Mouse (Mus musculus): Measurements from ENCODE around the gene Zkscan6. TPM values are rescaled to one million over a fixed set of nuclear protein-coding genes. Genes with fewer than 3 reads are reported as not detected.

Zkscan6 gene
- polyA plus RNA-seq, 1 experiment from 2014 or later: 17.3 TPM

DNA sequence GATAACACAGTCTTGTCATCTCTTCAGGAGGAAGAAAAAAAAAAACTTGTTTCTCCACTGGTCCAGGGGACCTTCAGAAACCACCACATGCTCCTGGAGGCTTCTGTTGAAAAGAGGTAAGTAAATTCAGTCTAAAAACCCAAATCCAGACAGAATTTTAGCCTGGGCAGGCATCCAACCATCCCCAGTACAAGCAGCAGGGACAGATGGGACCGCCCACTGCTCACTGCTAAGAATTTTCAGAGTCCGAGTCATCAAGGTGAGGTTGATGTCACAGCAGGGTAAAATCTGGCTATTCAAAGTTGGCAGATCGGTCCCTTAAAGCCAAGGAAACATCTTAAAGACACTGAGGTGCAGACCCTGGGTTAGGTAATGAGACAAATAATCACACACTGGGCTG lies 5.1 kb upstream of the Zkscan6 start:
- no peak overlapping the region for H3K27ac ChIP-seq
- H3K36me3 ChIP-seq (replicated peaks; ENCODE audit: control insufficient read depth, insufficient read depth): no peaks in the 10 kb centered on the region
- no peaks in the 10 kb centered on the region for H3K9me3 ChIP-seq (ENCODE audit: control insufficient read depth, low read length)
- no peaks in the 10 kb centered on the region for H3K27me3 ChIP-seq (ENCODE audit: control insufficient read depth, insufficient read depth, low read length)
- DNase-seq (ENCODE audit: low spot score) (no peak), ATAC-seq (ENCODE audit: low FRiP score) (no peak)
- no peak overlapping the region for H3K4me3 ChIP-seq (replicated peaks; ENCODE audit: low read length)
- WGBS: 76% methylated on average over 3 of the region's 3 CpGs
- no peak overlapping the region for H3K9ac ChIP-seq
- no peak overlapping the region for H3K4me2 ChIP-seq (replicated peaks)
- no peaks in the 10 kb centered on the region for H3K4me1 ChIP-seq (replicated peaks; ENCODE audit: control insufficient read depth, insufficient read depth, low read length)

DNA sequence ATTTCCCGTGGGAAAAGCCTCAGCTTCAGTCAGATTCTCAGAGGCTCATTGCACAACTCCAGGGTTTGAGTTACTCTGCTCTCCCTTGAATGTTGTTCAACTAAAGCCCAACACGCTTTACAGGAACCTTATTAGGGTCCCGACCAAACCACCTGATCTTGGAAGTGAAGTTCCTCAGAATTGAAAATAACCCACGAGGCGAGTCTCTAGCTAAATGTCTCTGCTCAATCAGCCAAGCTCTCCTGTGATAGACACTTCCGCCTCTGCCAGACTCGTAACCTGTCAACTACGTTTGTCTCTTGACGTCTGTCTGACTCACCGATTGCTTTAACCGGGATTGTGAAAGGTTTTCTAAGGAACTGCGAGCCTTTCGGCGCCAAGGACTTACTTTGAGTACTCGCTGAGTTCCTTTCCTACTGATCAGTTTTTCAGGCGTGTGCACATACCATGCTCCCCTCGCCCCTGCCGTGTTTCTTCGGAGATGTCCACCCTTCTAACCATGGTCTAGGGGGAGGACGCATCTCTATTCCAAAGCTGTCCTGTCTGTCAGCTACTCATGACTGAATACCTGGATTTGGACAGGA lies 562 bp upstream of the Zkscan6 start:
- ATAC-seq (ENCODE audit: low FRiP score): no peak
- no peak for DNase-seq (ENCODE audit: low spot score)
- H3K27me3 ChIP-seq (ENCODE audit: control insufficient read depth, insufficient read depth, low read length): no peaks in the 10 kb centered on the region
- peak overlapping the region; percentile 80 for H3K9ac ChIP-seq
- H3K4me1 ChIP-seq (replicated peaks; ENCODE audit: control insufficient read depth, insufficient read depth, low read length): peaks cover 19% of the 10 kb centered on the region; the same call in 1 of the 2 replicates
- peak overlapping the region; percentile 68 for H3K4me3 ChIP-seq (replicated peaks; ENCODE audit: low read length)
- WGBS: 2% methylated on average over 20 of the region's 20 CpGs
- no peak overlapping the region for H3K27ac ChIP-seq
- no peaks in the 10 kb centered on the region for H3K9me3 ChIP-seq (ENCODE audit: control insufficient read depth, low read length)
- H3K4me2 ChIP-seq (replicated peaks): peak overlapping the region; percentile 88
- no peaks in the 10 kb centered on the region for H3K36me3 ChIP-seq (replicated peaks; ENCODE audit: control insufficient read depth, insufficient read depth)

- Histone ChIP-seq H3K9ac (peak overlapping the region; percentile 80), H3K4me3 (replicated peaks; ENCODE audit: low read length) (peak overlapping the region; percentile 68), H3K36me3 (replicated peaks; ENCODE audit: control insufficient read depth, insufficient read depth) (no peaks in the 10 kb centered on the region), H3K4me1 (replicated peaks; ENCODE audit: control insufficient read depth, insufficient read depth, low read length) (peaks cover 25% of the 10 kb centered on the region), H3K27ac (no peak overlapping the region), H3K27me3 (ENCODE audit: control insufficient read depth, insufficient read depth, low read length) (no peaks in the 10 kb centered on the region), H3K4me2 (replicated peaks) (peak overlapping the region; percentile 88), H3K9me3 (ENCODE audit: control insufficient read depth, low read length) (no peaks in the 10 kb centered on the region)
- DNase-seq (ENCODE audit: low spot score) (no peak), ATAC-seq (ENCODE audit: low FRiP score) (no peak)
- 49% methylated on average over 7 of the region's 7 CpGs for WGBS
Measured at GRCm38 (mm10) chr11:65807601-65808000, 626 bp downstream of the Zkscan6 start.

- DNase-seq (ENCODE audit: low spot score) (no peak), ATAC-seq (ENCODE audit: low FRiP score) (no peak)
- no peak overlapping the region for H3K27ac ChIP-seq
- H3K9me3 ChIP-seq (ENCODE audit: control insufficient read depth, low read length): no peaks in the 10 kb centered on the region
- no peak overlapping the region for H3K9ac ChIP-seq
- no peaks in the 10 kb centered on the region for H3K27me3 ChIP-seq (ENCODE audit: control insufficient read depth, insufficient read depth, low read length)
- H3K4me2 ChIP-seq (replicated peaks): no peak overlapping the region
- no peak overlapping the region for H3K4me3 ChIP-seq (replicated peaks; ENCODE audit: low read length)
- 18% methylated on average over 5 of the region's 5 CpGs for WGBS
- H3K36me3 ChIP-seq (replicated peaks; ENCODE audit: control insufficient read depth, insufficient read depth): peaks cover 29% of the 10 kb centered on the region
- H3K4me1 ChIP-seq (replicated peaks; ENCODE audit: control insufficient read depth, insufficient read depth, low read length): peaks cover 26% of the 10 kb centered on the region
Measured at GRCm38 (mm10) chr11:65812088-65812487, 5.1 kb downstream of the Zkscan6 start.

DNA sequence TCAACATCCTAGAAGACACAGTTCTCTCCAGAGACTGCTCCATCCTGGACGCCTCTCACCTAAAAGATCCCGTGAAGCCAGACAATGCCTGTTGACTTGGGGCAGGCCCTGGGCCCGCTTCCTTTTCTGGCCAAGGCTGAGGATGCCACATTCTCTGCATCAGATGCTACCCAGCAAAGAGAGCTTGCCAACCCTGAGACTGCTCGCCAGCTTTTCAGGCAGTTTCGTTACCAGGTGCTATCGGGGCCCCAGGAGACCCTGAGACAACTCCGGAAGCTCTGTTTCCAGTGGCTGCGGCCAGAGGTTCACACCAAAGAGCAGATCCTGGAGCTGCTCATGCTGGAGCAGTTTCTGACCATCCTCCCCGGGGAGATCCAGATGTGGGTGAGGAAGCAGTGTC lies 7.4 kb downstream of the Zkscan6 start:
- WGBS: 86% methylated on average over 9 of the region's 9 CpGs
- Histone ChIP-seq H3K27me3 (ENCODE audit: control insufficient read depth, insufficient read depth, low read length) (no peaks in the 10 kb centered on the region), H3K27ac (no peak overlapping the region), H3K4me3 (replicated peaks; ENCODE audit: low read length) (no peak overlapping the region), H3K36me3 (replicated peaks; ENCODE audit: control insufficient read depth, insufficient read depth) (peaks cover 48% of the 10 kb centered on the region), H3K4me2 (replicated peaks) (no peak overlapping the region), H3K9me3 (ENCODE audit: control insufficient read depth, low read length) (no peaks in the 10 kb centered on the region), H3K9ac (no peak overlapping the region), H3K4me1 (replicated peaks; ENCODE audit: control insufficient read depth, insufficient read depth, low read length) (peaks cover 11% of the 10 kb centered on the region; the same call in 1 of the 2 replicates)
- DNase-seq (ENCODE audit: low spot score) (no peak), ATAC-seq (ENCODE audit: low FRiP score) (no peak)

- WGBS: 46% methylated on average over 6 of the region's 6 CpGs
- H3K4me2 ChIP-seq (replicated peaks): no peak overlapping the region
- H3K4me1 ChIP-seq (replicated peaks; ENCODE audit: control insufficient read depth, insufficient read depth, low read length): peaks cover 7% of the 10 kb centered on the region; the same call in 1 of the 2 replicates
- no peak for DNase-seq (ENCODE audit: low spot score)
- peaks cover 51% of the 10 kb centered on the region for H3K36me3 ChIP-seq (replicated peaks; ENCODE audit: control insufficient read depth, insufficient read depth)
- H3K27me3 ChIP-seq (ENCODE audit: control insufficient read depth, insufficient read depth, low read length): no peaks in the 10 kb centered on the region
- H3K9ac ChIP-seq: no peak overlapping the region
- H3K4me3 ChIP-seq (replicated peaks; ENCODE audit: low read length): no peak overlapping the region
- H3K9me3 ChIP-seq (ENCODE audit: control insufficient read depth, low read length): no peaks in the 10 kb centered on the region
- no peak overlapping the region for H3K27ac ChIP-seq
- ATAC-seq (ENCODE audit: low FRiP score): no peak
Measured at GRCm38 (mm10) chr11:65816237-65816636, 9.3 kb downstream of the Zkscan6 start.

DNA sequence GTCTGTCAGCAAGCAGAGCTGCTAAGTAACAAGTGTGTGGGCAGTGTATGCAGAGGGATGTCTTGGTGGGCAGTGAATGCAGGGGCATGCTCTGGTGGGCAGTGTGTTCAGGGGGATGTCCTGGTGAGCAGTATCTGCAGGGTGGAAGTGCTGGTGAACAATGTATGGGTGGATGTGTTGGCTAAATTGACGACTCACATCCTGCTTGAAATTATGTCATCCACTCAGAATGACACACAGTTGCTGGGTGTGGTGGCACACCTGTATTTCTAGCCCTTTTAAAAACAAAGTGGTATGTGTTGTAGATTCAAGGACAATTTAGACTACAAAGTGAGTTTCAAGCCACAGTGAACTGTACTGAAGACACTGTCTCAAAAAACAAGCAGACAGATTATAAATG lies 11.2 kb downstream of the Zkscan6 start:
- ATAC-seq (ENCODE audit: low FRiP score): no peak
- 67% methylated on average over 1 of the region's 1 CpGs for WGBS
- H3K36me3 ChIP-seq (replicated peaks; ENCODE audit: control insufficient read depth, insufficient read depth): peaks cover 67% of the 10 kb centered on the region

GRCm38 (mm10) chr11:65820280-65820679 lies 13.3 kb downstream of the Zkscan6 start:
- peaks cover 67% of the 10 kb centered on the region for H3K36me3 ChIP-seq (replicated peaks; ENCODE audit: control insufficient read depth, insufficient read depth)
- no peak for ATAC-seq (ENCODE audit: low FRiP score)
- H3K27me3 ChIP-seq (ENCODE audit: control insufficient read depth, insufficient read depth, low read length): no peaks in the 10 kb centered on the region

More for the DNA sequence above, 11.2 kb downstream of the Zkscan6 start:
- no peak overlapping the region for H3K9ac ChIP-seq
- no peaks in the 10 kb centered on the region for H3K4me1 ChIP-seq (replicated peaks; ENCODE audit: control insufficient read depth, insufficient read depth, low read length)
- H3K4me3 ChIP-seq (replicated peaks; ENCODE audit: low read length): no peak overlapping the region
- H3K27ac ChIP-seq: no peak overlapping the region
- H3K9me3 ChIP-seq (ENCODE audit: control insufficient read depth, low read length): no peaks in the 10 kb centered on the region
- no peaks in the 10 kb centered on the region for H3K27me3 ChIP-seq (ENCODE audit: control insufficient read depth, insufficient read depth, low read length)
- no peak overlapping the region for H3K4me2 ChIP-seq (replicated peaks)
- DNase-seq (ENCODE audit: low spot score): no peak

DNA sequence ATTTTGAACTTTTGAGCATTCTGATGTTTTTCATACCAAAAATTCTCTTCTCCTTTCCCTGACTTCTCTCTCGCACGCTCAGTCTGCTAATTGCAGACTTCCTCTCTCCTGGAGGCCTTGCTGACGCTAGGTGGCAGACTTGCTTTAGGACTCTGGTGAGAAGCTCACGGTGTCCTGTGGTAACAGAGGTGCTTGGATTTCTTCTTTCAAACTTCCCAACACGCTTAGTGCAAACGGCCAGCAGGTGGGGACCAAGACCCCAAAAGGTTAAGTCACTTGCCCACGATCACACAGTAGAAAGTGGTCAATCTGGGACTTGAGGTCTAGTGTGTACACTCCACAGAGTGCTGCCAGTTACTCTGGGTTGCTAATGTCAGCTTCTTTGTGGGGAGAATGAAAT lies 13.9 kb downstream of the Zkscan6 start:
- 11% methylated on average over 7 of the region's 7 CpGs for WGBS
- H3K36me3 ChIP-seq (replicated peaks; ENCODE audit: control insufficient read depth, insufficient read depth): peaks cover 61% of the 10 kb centered on the region
- H3K9me3 ChIP-seq (ENCODE audit: control insufficient read depth, low read length): no peaks in the 10 kb centered on the region
- no peak overlapping the region for H3K9ac ChIP-seq
- DNase-seq (ENCODE audit: low spot score) (peak; percentile 87), ATAC-seq (ENCODE audit: low FRiP score) (peak; percentile 71; the same call in 1 of the 2 replicates)
- H3K27me3 ChIP-seq (ENCODE audit: control insufficient read depth, insufficient read depth, low read length): no peaks in the 10 kb centered on the region
- no peak overlapping the region for H3K4me3 ChIP-seq (replicated peaks; ENCODE audit: low read length)
- H3K4me2 ChIP-seq (replicated peaks): no peak overlapping the region
- H3K4me1 ChIP-seq (replicated peaks; ENCODE audit: control insufficient read depth, insufficient read depth, low read length): no peaks in the 10 kb centered on the region
- H3K27ac ChIP-seq: no peak overlapping the region

More at GRCm38 (mm10) chr11:65820280-65820679, 13.3 kb downstream of the Zkscan6 start:
- Histone ChIP-seq H3K9ac (no peak overlapping the region), H3K4me1 (replicated peaks; ENCODE audit: control insufficient read depth, insufficient read depth, low read length) (no peaks in the 10 kb centered on the region), H3K9me3 (ENCODE audit: control insufficient read depth, low read length) (no peaks in the 10 kb centered on the region), H3K27ac (no peak overlapping the region), H3K4me2 (replicated peaks) (no peak overlapping the region), H3K4me3 (replicated peaks; ENCODE audit: low read length) (no peak overlapping the region)
- peak; percentile 61 for DNase-seq (ENCODE audit: low spot score)
- 69% methylated on average over 5 of the region's 5 CpGs for WGBS

DNA sequence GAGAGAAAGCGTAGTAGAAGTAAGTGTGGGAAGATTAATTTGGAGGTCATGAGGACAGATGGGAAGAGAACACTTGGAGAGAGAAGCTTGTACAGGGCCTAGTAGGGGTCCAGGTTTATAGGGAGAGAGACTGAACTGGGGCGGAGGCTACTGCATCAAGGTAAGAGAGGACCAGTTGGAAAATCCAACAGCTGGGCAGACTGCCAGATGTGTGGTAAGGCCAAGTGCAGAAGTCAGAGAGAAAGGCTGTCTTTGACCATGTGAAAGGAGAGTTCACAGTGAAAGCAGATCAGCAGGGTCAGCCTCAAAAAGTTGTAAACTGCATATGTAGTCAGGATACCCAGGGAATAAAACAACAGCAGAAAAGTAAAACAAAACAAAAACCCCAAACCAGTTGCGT lies 17.6 kb downstream of the Zkscan6 start:
- Histone ChIP-seq H3K27me3 (ENCODE audit: control insufficient read depth, insufficient read depth, low read length) (no peaks in the 10 kb centered on the region), H3K27ac (no peak overlapping the region), H3K4me1 (replicated peaks; ENCODE audit: control insufficient read depth, insufficient read depth, low read length) (no peaks in the 10 kb centered on the region), H3K4me2 (replicated peaks) (no peak overlapping the region), H3K9me3 (ENCODE audit: control insufficient read depth, low read length) (no peaks in the 10 kb centered on the region), H3K36me3 (replicated peaks; ENCODE audit: control insufficient read depth, insufficient read depth) (peaks cover 60% of the 10 kb centered on the region), H3K4me3 (replicated peaks; ENCODE audit: low read length) (no peak overlapping the region), H3K9ac (no peak overlapping the region)
- ATAC-seq (ENCODE audit: low FRiP score) (no peak), DNase-seq (ENCODE audit: low spot score) (no peak)
- WGBS: 89% methylated on average over 3 of the region's 3 CpGs
